Mouse (Mus musculus): ENCODE results near the gene Pcsk4.

Pcsk4 gene

GRCm38 (mm10) chr10:80296824-80297223 is 32.5 kb downstream of the Pcsk4 start:
- DNase-seq (ENCODE audit: low spot score), result no peak

GRCm38 (mm10) chr10:80295618-80296425 is 33.5 kb downstream of the Pcsk4 start, which contains the start of gene Apc2:
TSS of gene Apc2 (plus strand) at chr10:80295977.
- DNase-seq (ENCODE audit: low spot score), result peak; percentile 71

GRCm38 (mm10) chr10:80294788-80295303 is 34.5 kb downstream of the Pcsk4 start:
- no peak for DNase-seq (ENCODE audit: low spot score)

GRCm38 (mm10) chr10:80294311-80294710 is 35.0 kb downstream of the Pcsk4 start:
- DNase-seq (ENCODE audit: low spot score), result no peak

- DNase-seq (ENCODE audit: low spot score), result no peak
Observed at GRCm38 (mm10) chr10:80293325-80293724, 36.0 kb downstream of the Pcsk4 start.

- peak; percentile 93 for DNase-seq (ENCODE audit: low spot score)
Observed at GRCm38 (mm10) chr10:80292251-80293146, 36.8 kb downstream of the Pcsk4 start, which contains the start of gene Rps15. TSS of gene Rps15 (plus strand) at chr10:80292453.

GRCm38 (mm10) chr10:80288657-80289056 is 40.6 kb downstream of the Pcsk4 start:
- no peak for DNase-seq (ENCODE audit: low spot score)

GRCm38 (mm10) chr10:80288097-80288496 is 41.2 kb downstream of the Pcsk4 start:
- DNase-seq (ENCODE audit: low spot score), result no peak

GRCm38 (mm10) chr10:80285222-80286070 is 43.9 kb downstream of the Pcsk4 start:
- DNase-seq (ENCODE audit: low spot score), result no peak

GRCm38 (mm10) chr10:80282481-80283441 is 46.5 kb downstream of the Pcsk4 start:
- no peak for DNase-seq (ENCODE audit: low spot score)

GRCm38 (mm10) chr10:80281921-80282371 is 47.4 kb downstream of the Pcsk4 start:
- no peak for DNase-seq (ENCODE audit: low spot score)

GRCm38 (mm10) chr10:80281304-80281703 is 48.0 kb downstream of the Pcsk4 start:
- DNase-seq (ENCODE audit: low spot score), result no peak

GRCm38 (mm10) chr10:80279273-80279672 is 50.0 kb downstream of the Pcsk4 start:
- DNase-seq (ENCODE audit: low spot score), result no peak

- DNase-seq (ENCODE audit: low spot score), result no peak
Observed at GRCm38 (mm10) chr10:80278390-80278789, 50.9 kb downstream of the Pcsk4 start.

GRCm38 (mm10) chr10:80276238-80276637 is 53.1 kb downstream of the Pcsk4 start:
- no peak for DNase-seq (ENCODE audit: low spot score)

- DNase-seq (ENCODE audit: low spot score), result no peak
Observed at GRCm38 (mm10) chr10:80273847-80274246, 55.5 kb downstream of the Pcsk4 start.

GRCm38 (mm10) chr10:80271870-80272585 is 57.3 kb downstream of the Pcsk4 start:
- no peak for DNase-seq (ENCODE audit: low spot score)

Data from ovary, postnatal 36 days (tissue).